Mouse (Mus musculus) cortical plate, adult 2 months (tissue): ENCODE measurements around the gene Tfb1m.

Source experiments
- CTCF ChIP-seq: fragments of 200-500 bp; IDR thresholded peaks from 2 replicates; pipeline ENCODE4 v1.5.1; 2011; ENCODE audit warnings: mild to moderate bottlenecking, control low read depth, low read length; ENCODE audit not compliant: insufficient read depth; ENCODE audit errors: extremely low read depth
- POLR2A ChIP-seq: fragments of 200-500 bp; IDR thresholded peaks from 2 replicates; pipeline ENCODE4 v1.6.1; 2011; ENCODE audit warnings: mild to moderate bottlenecking, low read length, control low read depth; ENCODE audit not compliant: insufficient read depth; ENCODE audit errors: extremely low read depth

GRCm38 (mm10) chr17:3500076-3500475, 57.5 kb downstream of the Tfb1m start:
- no peak for TF ChIP-seq CTCF
- TF ChIP-seq POLR2A = no peak
